Mouse (Mus musculus) stomach, embryonic 16.5 days (tissue): Measurements from ENCODE around the gene Syce1. TPM values are rescaled to one million over a fixed set of nuclear protein-coding genes. Genes with fewer than 3 reads are reported as not detected.

ENCODE experiments used
- ATAC-seq: fragments of 200-750 bp; cut with Nextera tagmentation; 2 replicates; pipeline ENCODE4 v1.8.0; 2017; ENCODE audit warnings: moderate number of reproducible peaks, moderate TSS enrichment; ENCODE audit not compliant: insufficient read depth, low FRiP score
- H3K27ac ChIP-seq: fragments of 300-500 bp; sonication (generic); 2 replicates; pipeline ENCODE4 v1.5.1; 2014; ENCODE audit warnings: low read length
- H3K27me3 ChIP-seq: fragments of 300-500 bp; sonication (generic); 2 replicates; pipeline ENCODE4 v1.6.1; 2014; ENCODE audit warnings: low read length, control low read depth, mixed read lengths; ENCODE audit not compliant: control insufficient read depth, insufficient read depth
- H3K36me3 ChIP-seq: fragments of 300-500 bp; sonication (generic); 2 replicates; pipeline ENCODE4 v1.6.1; 2014; ENCODE audit warnings: low read length; ENCODE audit not compliant: control insufficient read depth, insufficient read depth
- H3K4me1 ChIP-seq: fragments of 300-500 bp; sonication (generic); 2 replicates; pipeline ENCODE4 v1.6.1; 2014; ENCODE audit warnings: low read length, control low read depth, mixed read lengths; ENCODE audit not compliant: control insufficient read depth, insufficient read depth
- H3K4me2 ChIP-seq: fragments of 300-500 bp; sonication (generic); 2 replicates; pipeline ENCODE4 v1.6.1; 2014; ENCODE audit warnings: low read depth, low read length, mixed read lengths
- H3K4me3 ChIP-seq: fragments of 300-500 bp; sonication (generic); replicated peaks from 2 replicates; pipeline ENCODE4 v1.5.1; 2014; ENCODE audit warnings: mild to moderate bottlenecking, low read length
- H3K9ac ChIP-seq: fragments of 300-500 bp; sonication (generic); 2 replicates; pipeline ENCODE4 v1.6.1; 2014; ENCODE audit warnings: low read length
- H3K9me3 ChIP-seq: fragments of 300-500 bp; sonication (generic); replicated peaks from 2 replicates; pipeline ENCODE4 v1.6.1; 2016; ENCODE audit warnings: low read length, control low read depth; ENCODE audit not compliant: control insufficient read depth
- WGBS: fragments of 180-500 bp; shearing (Covaris S2); extraction: QIAGEN DNeasy Blood & Tissue Kit; methylation state at CpG from one replicate; pipeline ENCODE4 v1.1.7; 2014; 5-methylcytosine and 5-hydroxymethylcytosine counted together
- polyA plus RNA-seq: library from polyadenylated mRNA; unstranded; fragments of >200 nt; fragmentation: Nextera tagmentation; extraction: Ambion mirVana; gene quantifications from 2 replicates; pipeline ENCODE4 v1.2.1, GENCODE M21; 2015

Gene Syce1
- 0.35 TPM in 1 of 2 replicates, not detected in the other for polyA plus RNA-seq

GRCm38 (mm10) chr7:140787406-140788052 is at the start of gene Syce1:
Syce1 (minus strand) TSS chr7:140787852.
- 76% methylated on average over 33 of the region's 33 CpGs for WGBS
- no peaks in the 10 kb centered on the region for H3K4me1 ChIP-seq
- no peak within 1 kb of the TSS for H3K27ac ChIP-seq
- H3K9me3 ChIP-seq = no peaks in the 10 kb centered on the region
- no peak within 1 kb of the TSS for H3K4me2 ChIP-seq
- H3K27me3 ChIP-seq = no peaks in the 10 kb centered on the region
- H3K9ac ChIP-seq = no peak within 1 kb of the TSS
- no peak within 1 kb of the TSS for H3K4me3 ChIP-seq
- ATAC-seq = no peak
- H3K36me3 ChIP-seq = no peaks in the 10 kb centered on the region

GRCm38 (mm10) chr7:140836243-140837115 is 48.8 kb upstream of the Syce1 start:
- H3K27ac ChIP-seq = no peak overlapping the region
- 76% methylated on average over 9 of the region's 9 CpGs for WGBS
- no peak for ATAC-seq

GRCm38 (mm10) chr7:140835758-140836087 is 48.1 kb upstream of the Syce1 start:
- 68% methylated on average over 2 of the region's 2 CpGs for WGBS
- peak overlapping the region; percentile 39 for H3K4me2 ChIP-seq
- H3K9ac ChIP-seq = peak overlapping the region; percentile 62
- H3K4me3 ChIP-seq = peak overlapping the region; percentile 30
- peak overlapping the region; percentile 25; the same call in 1 of the 2 replicates for H3K27ac ChIP-seq
- no peak for ATAC-seq
- no peaks in the 10 kb centered on the region for H3K27me3 ChIP-seq
- 0 out of 2 replicates have a peak, but pooled peaks cover 7% of the 10 kb centered on the region for H3K4me1 ChIP-seq
- H3K9me3 ChIP-seq = no peaks in the 10 kb centered on the region
- no peaks in the 10 kb centered on the region for H3K36me3 ChIP-seq

More at GRCm38 (mm10) chr7:140836243-140837115, 48.8 kb upstream of the Syce1 start:
- H3K9ac ChIP-seq = no peak overlapping the region
- no peaks in the 10 kb centered on the region; the same call in 1 of the 2 replicates for H3K27me3 ChIP-seq
- no peak overlapping the region for H3K4me3 ChIP-seq
- 0 out of 2 replicates have a peak, but pooled peaks cover 7% of the 10 kb centered on the region for H3K4me1 ChIP-seq
- no peaks in the 10 kb centered on the region for H3K9me3 ChIP-seq
- H3K4me2 ChIP-seq = no peak overlapping the region
- H3K36me3 ChIP-seq = no peaks in the 10 kb centered on the region

GRCm38 (mm10) chr7:140834968-140835757 is 47.5 kb upstream of the Syce1 start, which contains the start of gene Urah:
Urah (plus strand) TSS chr7:140835018.
- WGBS = 35% methylated on average over 20 of the region's 20 CpGs
- H3K4me1 ChIP-seq = 0 out of 2 replicates have a peak, but pooled peaks cover 7% of the 10 kb centered on the region
- no peaks in the 10 kb centered on the region for H3K36me3 ChIP-seq
- H3K27me3 ChIP-seq = no peaks in the 10 kb centered on the region
- H3K4me2 ChIP-seq = peak within 1 kb of the TSS; percentile 39
- no peaks in the 10 kb centered on the region for H3K9me3 ChIP-seq
- ATAC-seq = peak; percentile 82
- H3K4me3 ChIP-seq = peak within 1 kb of the TSS; percentile 30
- H3K9ac ChIP-seq = peak within 1 kb of the TSS; percentile 62
- H3K27ac ChIP-seq = peak within 1 kb of the TSS; percentile 25; the same call in 1 of the 2 replicates

GRCm38 (mm10) chr7:140833341-140833740 is 45.7 kb upstream of the Syce1 start:
- Histone ChIP-seq H3K27me3 (no peaks in the 10 kb centered on the region), H3K4me1 (0 out of 2 replicates have a peak, but pooled peaks cover 7% of the 10 kb centered on the region), H3K36me3 (no peaks in the 10 kb centered on the region), H3K9me3 (no peaks in the 10 kb centered on the region), H3K4me2 (no peak overlapping the region), H3K4me3 (no peak overlapping the region), H3K9ac (no peak overlapping the region), H3K27ac (no peak overlapping the region)
- no peak for ATAC-seq
- WGBS = 78% methylated on average over 4 of the region's 4 CpGs

GRCm38 (mm10) chr7:140831447-140831846 is 43.8 kb upstream of the Syce1 start:
- Histone ChIP-seq H3K4me2 (no peak overlapping the region), H3K27ac (no peak overlapping the region), H3K4me1 (0 out of 2 replicates have a peak, but pooled peaks cover 7% of the 10 kb centered on the region), H3K27me3 (no peaks in the 10 kb centered on the region), H3K36me3 (no peaks in the 10 kb centered on the region), H3K9ac (no peak overlapping the region), H3K4me3 (no peak overlapping the region), H3K9me3 (no peaks in the 10 kb centered on the region)
- ATAC-seq = no peak
- 42% methylated on average over 6 of the region's 6 CpGs for WGBS

- Histone ChIP-seq H3K4me2 (no peak overlapping the region), H3K27me3 (no peaks in the 10 kb centered on the region), H3K4me1 (no peaks in the 10 kb centered on the region), H3K4me3 (no peak overlapping the region), H3K27ac (no peak overlapping the region), H3K9ac (no peak overlapping the region), H3K9me3 (no peaks in the 10 kb centered on the region), H3K36me3 (no peaks in the 10 kb centered on the region)
- peak; percentile 37; the same call in 1 of the 2 replicates for ATAC-seq
- 31% methylated on average over 8 of the region's 8 CpGs for WGBS
Measured at GRCm38 (mm10) chr7:140828171-140828881, 40.7 kb upstream of the Syce1 start.

- H3K9ac ChIP-seq = no peak overlapping the region
- no peak for ATAC-seq
- no peaks in the 10 kb centered on the region for H3K4me1 ChIP-seq
- no peaks in the 10 kb centered on the region for H3K27me3 ChIP-seq
- H3K36me3 ChIP-seq = no peaks in the 10 kb centered on the region
- no peak overlapping the region for H3K4me2 ChIP-seq
- no peaks in the 10 kb centered on the region for H3K9me3 ChIP-seq
- no peak overlapping the region for H3K4me3 ChIP-seq
- WGBS = 85% methylated on average over 4 of the region's 4 CpGs
- H3K27ac ChIP-seq = no peak overlapping the region
Measured at GRCm38 (mm10) chr7:140822731-140823130, 35.1 kb upstream of the Syce1 start.
